Mouse (Mus musculus) heart, adult 2 months (tissue): ENCODE data around the gene Cyb5r4.

Experiments
- CTCF ChIP-seq: fragments of 200-600 bp; IDR thresholded peaks from 2 replicates; pipeline ENCODE4 v1.8.1; 2022; ENCODE audit warnings: antibody characterized with exemption, mild to moderate bottlenecking, moderate library complexity
- EP300 ChIP-seq: fragments of 200-500 bp; IDR thresholded peaks from 2 replicates; pipeline ENCODE4 v1.6.1; 2011; ENCODE audit warnings: low read depth, low read length, control low read depth; ENCODE audit not compliant: insufficient read depth

GRCm38 (mm10) chr9:86989822-86990221, 32.0 kb upstream of the Cyb5r4 start:
- TF ChIP-seq CTCF (no peak), EP300 (no peak)
